Mouse (Mus musculus): ENCODE measurements around the gene Rbp1.

Rbp1 gene

DNA sequence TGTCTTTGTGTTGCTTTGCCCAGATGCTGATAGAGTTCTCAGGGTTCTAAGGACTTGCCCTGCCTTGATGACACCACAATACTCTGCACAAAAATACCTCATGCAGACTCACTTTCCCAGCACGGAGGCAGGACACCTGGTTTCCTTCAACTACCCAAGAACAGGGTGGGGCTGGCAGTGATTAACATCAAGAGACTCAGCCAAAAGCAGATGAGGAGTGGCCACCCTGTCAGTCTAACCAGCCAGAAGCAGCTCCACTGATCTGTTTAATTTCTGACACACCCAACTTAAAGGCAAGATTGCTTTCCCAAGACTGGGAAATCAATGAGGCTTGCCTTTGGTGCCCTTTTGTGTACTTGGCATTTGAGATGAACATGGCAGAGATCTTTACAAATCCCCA is 70.1 kb downstream of the Rbp1 start:
- DNase-seq (ENCODE audit: low spot score): no peak

All from lung, postnatal 25 days (tissue).